Mouse (Mus musculus): ENCODE data around the gene Abca14. TPM values are rescaled to one million over a fixed set of nuclear protein-coding genes. Genes with fewer than 3 reads are reported as not detected.

The Abca14 gene
- polyA plus RNA-seq, 1 experiment from 2014 or later, result not detected

Other genes starting within 250 kb of the Abca14 start
- 0.04 and 0.11 TPM in 2 replicates for gene Dnah3, start 108.7 kb upstream of the Abca14 start, polyA plus RNA-seq (2016; fragmentation: Nextera tagmentation; extraction: Ambion mirVana)
- gene Tmem159, start 101.6 kb upstream of the Abca14 start, polyA plus RNA-seq (2016; fragmentation: Nextera tagmentation; extraction: Ambion mirVana), result 8.0 and 8.9 TPM in 2 replicates
- gene Zp2, start 58.7 kb upstream of the Abca14 start, polyA plus RNA-seq (2016; fragmentation: Nextera tagmentation; extraction: Ambion mirVana), result not detected in 2 replicates
- 0.05 TPM in 1 of 2 replicates, not detected in the other for gene Anks4b, start 30.1 kb upstream of the Abca14 start, polyA plus RNA-seq (2016; fragmentation: Nextera tagmentation; extraction: Ambion mirVana)
- gene Crym, start 1.9 kb upstream of the Abca14 start, polyA plus RNA-seq (2016; fragmentation: Nextera tagmentation; extraction: Ambion mirVana), result 17.1 and 25.4 TPM in 2 replicates
- not detected in 2 replicates for gene Abca15, start 124.7 kb downstream of the Abca14 start, polyA plus RNA-seq (2016; fragmentation: Nextera tagmentation; extraction: Ambion mirVana)
- 0.04 TPM in 1 of 2 replicates, not detected in the other for gene Abca16, start 205.7 kb downstream of the Abca14 start, polyA plus RNA-seq (2016; fragmentation: Nextera tagmentation; extraction: Ambion mirVana)

Measured in forebrain, embryonic 12.5 days (tissue).